Mouse (Mus musculus): ENCODE data around the gene Ddias.

DNA sequence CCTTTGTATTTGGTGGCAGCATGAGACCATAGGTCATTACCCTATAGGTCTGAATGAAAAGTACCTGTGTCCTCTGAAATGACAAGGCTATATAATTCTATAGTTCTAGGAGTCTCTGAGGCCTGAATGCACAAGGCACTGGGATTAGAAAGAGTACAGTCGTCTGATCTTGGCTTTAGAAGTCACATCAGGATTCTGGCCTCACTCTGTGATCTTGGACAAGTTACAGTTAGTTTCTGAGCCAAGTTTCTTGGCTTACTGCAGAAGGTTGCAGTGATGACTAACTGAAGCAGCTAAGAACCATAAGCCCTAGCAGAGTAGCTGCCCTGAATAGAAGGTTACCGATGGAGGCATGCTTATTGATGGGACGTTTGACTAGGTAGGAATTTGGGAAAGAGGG is 2.0 kb upstream of the Ddias start:
- TF ChIP-seq POLR2A (IDR thresholded peaks at IDR 0.05; ENCODE audit: extremely low read depth, insufficient read depth, low read length) (no peak), CTCF (IDR thresholded peaks at IDR 0.05; ENCODE audit: low read depth, low read length) (no peak)
